Mouse (Mus musculus): ENCODE measurements around the gene Ldb1. TPM values are rescaled to one million over a fixed set of nuclear protein-coding genes. Genes with fewer than 3 reads are reported as not detected.

Gene Ldb1
- polyA plus RNA-seq, 1 experiment from 2014 or later, result 127 TPM

- H3K9me3 ChIP-seq, result no peaks in the 10 kb centered on the region
- no peak overlapping the region for H3K4me3 ChIP-seq
- no peak for ATAC-seq (ENCODE audit: low FRiP score)
- no peaks in the 10 kb centered on the region for H3K4me1 ChIP-seq (replicated peaks)
- H3K36me3 ChIP-seq, result peaks cover 21% of the 10 kb centered on the region
- H3K27ac ChIP-seq, result no peak overlapping the region
- H3K9ac ChIP-seq, result no peak overlapping the region
- H3K27me3 ChIP-seq, result no peaks in the 10 kb centered on the region
- no peak overlapping the region for H3K4me2 ChIP-seq
Measured at GRCm38 (mm10) chr19:45984379-45984778, 60.6 kb downstream of the Ldb1 start.

Other genes starting within 250 kb of the Ldb1 start
- gene Kcnip2, start 229.2 kb downstream of the Ldb1 start, polyA plus RNA-seq (2015; fragmentation: Nextera tagmentation; extraction: Ambion mirVana), result 5.1 and 6.8 TPM in 2 replicates
- gene Armh3, start 46.7 kb downstream of the Ldb1 start, polyA plus RNA-seq (2015; fragmentation: Nextera tagmentation; extraction: Ambion mirVana), result 22.8 and 23.9 TPM in 2 replicates
- gene Hps6, start 41.7 kb downstream of the Ldb1 start, polyA plus RNA-seq (2015; fragmentation: Nextera tagmentation; extraction: Ambion mirVana), result 3.1 and 3.8 TPM in 2 replicates
- gene Pprc1, start 328 bp downstream of the Ldb1 start, polyA plus RNA-seq (2015; fragmentation: Nextera tagmentation; extraction: Ambion mirVana), result 18.7 and 22.2 TPM in 2 replicates
- gene Nolc1, start 30.6 kb upstream of the Ldb1 start, polyA plus RNA-seq (2015; fragmentation: Nextera tagmentation; extraction: Ambion mirVana), result 73.4 and 79.5 TPM in 2 replicates
- gene Elovl3, start 86.7 kb upstream of the Ldb1 start, polyA plus RNA-seq (2015; fragmentation: Nextera tagmentation; extraction: Ambion mirVana), result not detected in 2 replicates
- gene Pitx3, start 103.1 kb upstream of the Ldb1 start, polyA plus RNA-seq (2015; fragmentation: Nextera tagmentation; extraction: Ambion mirVana), result 0.23 and 0.31 TPM in 2 replicates
- 71.6 and 80.4 TPM in 2 replicates for gene Gbf1, start 107.3 kb upstream of the Ldb1 start, polyA plus RNA-seq (2015; fragmentation: Nextera tagmentation; extraction: Ambion mirVana)

All from hindbrain, embryonic 13.5 days (tissue).